Mouse (Mus musculus): ENCODE measurements at regions not wholly inside any gene's neighbourhood (a gene's known extent, or its start where the extent isn't known, plus 50 kb on each side); places are given as distances from the start of the nearest gene placed in this dataset.

- Histone ChIP-seq H3K27me3 (peaks cover 44% of the 10 kb centered on the region), H3K4me2 (no peak overlapping the region), H3K4me1 (no peaks in the 10 kb centered on the region), H3K4me3 (replicated peaks) (no peak overlapping the region), H3K27ac (no peak overlapping the region), H3K36me3 (no peaks in the 10 kb centered on the region), H3K9me3 (replicated peaks) (no peaks in the 10 kb centered on the region), H3K9ac (no peak overlapping the region)
- ATAC-seq (replicated peaks; ENCODE audit: low FRiP score) = no peak
- 64% methylated on average over 5 of the region's 5 CpGs for WGBS
Measured at GRCm38 (mm10) chrX:103904038-103904696, 76.9 kb downstream of the Rlim start.

GRCm38 (mm10) chrX:103879329-103879935 lies 57.6 kb upstream of the Slc16a2 start:
- H3K4me3 ChIP-seq (replicated peaks) = no peak overlapping the region; the same call in 1 of the 2 replicates
- no peak for ATAC-seq (replicated peaks; ENCODE audit: low FRiP score)
- no peaks in the 10 kb centered on the region for H3K4me1 ChIP-seq
- WGBS = 24% methylated on average over 23 of the region's 24 CpGs
- H3K4me2 ChIP-seq = peak overlapping the region; percentile 46
- H3K36me3 ChIP-seq = no peaks in the 10 kb centered on the region
- H3K27me3 ChIP-seq = peaks cover 49% of the 10 kb centered on the region
- H3K9me3 ChIP-seq (replicated peaks) = no peaks in the 10 kb centered on the region
- H3K9ac ChIP-seq = no peak overlapping the region
- H3K27ac ChIP-seq = no peak overlapping the region

All from kidney, embryonic 15.5 days (tissue).